Mouse (Mus musculus) liver, embryonic 13.5 days (tissue): ENCODE data around the gene Galk2. TPM values are rescaled to one million over a fixed set of nuclear protein-coding genes. Genes with fewer than 3 reads are reported as not detected.

Experiments
- ATAC-seq: fragments of 200-750 bp; cut with Nextera tagmentation; 2 replicates; pipeline ENCODE4 v1.8.0; 2017; ENCODE audit warnings: low read depth, mild to moderate bottlenecking, moderate number of reproducible peaks, moderate library complexity
- DNase-seq: peaks from one replicate; pipeline ENCODE4 v3.0.0; 2022
- H3K27ac ChIP-seq: fragments of 300-500 bp; sonication (generic); 2 replicates; pipeline ENCODE4 v1.5.1; 2015; ENCODE audit warnings: moderate library complexity, mild to moderate bottlenecking, inconsistent platforms
- H3K27me3 ChIP-seq: fragments of 300-500 bp; sonication (generic); 2 replicates; pipeline ENCODE4 v1.6.1; 2015; ENCODE audit warnings: mild to moderate bottlenecking, inconsistent platforms
- H3K36me3 ChIP-seq: fragments of 300-500 bp; sonication (generic); 2 replicates; pipeline ENCODE4 v1.6.1; 2015; ENCODE audit warnings: mild to moderate bottlenecking, inconsistent platforms
- H3K4me1 ChIP-seq: fragments of 300-500 bp; sonication (generic); replicated peaks from 2 replicates; pipeline ENCODE4 v1.6.1; 2015; ENCODE audit warnings: inconsistent platforms
- H3K4me2 ChIP-seq: fragments of 300-500 bp; sonication (generic); 2 replicates; pipeline ENCODE4 v1.6.1; 2015; ENCODE audit warnings: inconsistent platforms, mild to moderate bottlenecking, moderate library complexity
- H3K4me3 ChIP-seq: fragments of 300-500 bp; sonication (generic); replicated peaks from 2 replicates; pipeline ENCODE4 v1.5.1; 2015; ENCODE audit warnings: mild to moderate bottlenecking, inconsistent platforms
- H3K9ac ChIP-seq: fragments of 300-500 bp; sonication (generic); 2 replicates; pipeline ENCODE4 v1.6.1; 2015; ENCODE audit warnings: mild to moderate bottlenecking, inconsistent platforms
- H3K9me3 ChIP-seq: fragments of 300-500 bp; sonication (generic); replicated peaks from 2 replicates; pipeline ENCODE4 v1.6.1; 2016; ENCODE audit warnings: inconsistent platforms
- WGBS: fragments of 180-500 bp; shearing (Covaris S2); methylation state at CpG from one replicate; pipeline ENCODE4 v1.1.7; 2015; ENCODE audit not compliant: insufficient replicate concordance; 5-methylcytosine and 5-hydroxymethylcytosine counted together
- polyA plus RNA-seq: library from polyadenylated mRNA; unstranded; fragments of >200 nt; fragmentation: Nextera tagmentation; extraction: Ambion mirVana; gene quantifications from 2 replicates; pipeline ENCODE4 v1.2.1, GENCODE M21; 2015

Galk2 gene
- polyA plus RNA-seq, 1 experiment from 2014 or later = 11.2 TPM

- Histone ChIP-seq H3K4me2 (peak overlapping the region; percentile 47), H3K9me3 (no peaks in the 10 kb centered on the region), H3K4me3 (no peak overlapping the region), H3K4me1 (peaks cover 25% of the 10 kb centered on the region), H3K27me3 (no peaks in the 10 kb centered on the region), H3K36me3 (peaks cover 5% of the 10 kb centered on the region; the same call in 1 of the 2 replicates), H3K9ac (peak overlapping the region; percentile 46; the same call in 1 of the 2 replicates), H3K27ac (peak overlapping the region; percentile 94)
- 26% methylated on average over 6 of the region's 6 CpGs for WGBS
- ATAC-seq (peak; percentile 100), DNase-seq (peak; percentile 63)
Observed at GRCm38 (mm10) chr2:125900797-125901410, 42.0 kb downstream of the Galk2 start.

DNA sequence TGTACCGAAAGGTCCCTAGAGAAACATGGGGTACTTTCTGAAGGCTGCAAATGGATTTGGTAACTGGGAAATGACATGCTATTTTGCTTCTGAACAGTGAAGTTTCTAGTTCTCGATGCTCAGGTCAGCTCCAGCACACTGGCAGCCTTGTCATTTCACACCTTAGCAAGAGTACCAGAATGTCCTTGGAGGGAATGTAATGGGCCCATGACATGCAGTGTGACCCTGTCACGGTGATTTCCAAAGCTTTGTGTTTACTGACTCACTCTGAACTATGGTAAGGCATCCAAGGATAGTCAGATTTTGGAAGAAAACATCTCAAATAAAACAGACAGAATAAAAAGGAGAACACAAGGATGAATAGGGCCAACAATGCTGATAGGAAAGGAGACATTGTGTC, 42.5 kb downstream of the Galk2 start:
- ATAC-seq = peak; percentile 6; the same call in 1 of the 2 replicates
- no peak overlapping the region for H3K4me3 ChIP-seq
- peak overlapping the region; percentile 47 for H3K4me2 ChIP-seq
- WGBS = 71% methylated on average over 3 of the region's 3 CpGs
- H3K27me3 ChIP-seq = no peaks in the 10 kb centered on the region
- H3K4me1 ChIP-seq = peaks cover 25% of the 10 kb centered on the region
- H3K9ac ChIP-seq = peak overlapping the region; percentile 31; the same call in 1 of the 2 replicates
- peak overlapping the region; percentile 94 for H3K27ac ChIP-seq
- H3K36me3 ChIP-seq = peaks cover 5% of the 10 kb centered on the region; the same call in 1 of the 2 replicates
- no peak for DNase-seq
- no peaks in the 10 kb centered on the region for H3K9me3 ChIP-seq

DNA sequence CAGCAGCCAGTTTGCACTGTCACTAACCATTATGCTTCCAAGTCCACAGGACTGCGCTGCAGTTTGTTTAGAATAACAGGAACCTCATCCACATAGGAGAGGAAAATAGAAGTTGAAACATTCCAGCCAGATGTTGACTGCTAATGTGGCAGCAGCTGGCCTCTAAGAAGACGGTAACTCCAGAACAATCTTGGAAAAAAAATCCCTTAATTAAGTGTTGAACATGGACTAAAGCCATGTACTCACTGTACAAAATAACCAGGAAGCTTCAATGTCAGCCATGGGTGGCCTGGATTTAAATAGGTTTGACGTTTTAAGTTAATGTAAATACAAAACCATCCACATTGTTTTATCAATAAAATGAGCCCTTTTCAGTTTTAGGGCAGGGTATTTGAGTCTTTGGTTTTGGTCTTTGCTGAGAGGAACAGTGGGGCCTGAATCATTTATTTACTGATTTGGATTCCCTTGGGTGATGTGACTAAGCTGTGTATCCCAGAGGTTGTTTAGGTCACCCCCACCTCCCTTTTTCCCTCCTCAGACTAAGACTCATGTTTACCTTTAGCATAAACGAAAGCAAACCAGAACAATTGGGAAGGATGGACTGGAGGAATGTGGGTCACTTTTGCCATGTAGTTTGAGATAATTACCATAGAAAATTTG, 47.6 kb downstream of the Galk2 start:
- H3K9ac ChIP-seq = no peak overlapping the region
- peaks cover 21% of the 10 kb centered on the region for H3K4me1 ChIP-seq
- no peak for ATAC-seq
- no peaks in the 10 kb centered on the region for H3K36me3 ChIP-seq
- no peaks in the 10 kb centered on the region for H3K9me3 ChIP-seq
- DNase-seq = no peak
- no peak overlapping the region for H3K4me2 ChIP-seq
- WGBS = 86% methylated on average over 4 of the region's 4 CpGs
- H3K27me3 ChIP-seq = no peaks in the 10 kb centered on the region
- no peak overlapping the region for H3K27ac ChIP-seq
- H3K4me3 ChIP-seq = no peak overlapping the region

DNA sequence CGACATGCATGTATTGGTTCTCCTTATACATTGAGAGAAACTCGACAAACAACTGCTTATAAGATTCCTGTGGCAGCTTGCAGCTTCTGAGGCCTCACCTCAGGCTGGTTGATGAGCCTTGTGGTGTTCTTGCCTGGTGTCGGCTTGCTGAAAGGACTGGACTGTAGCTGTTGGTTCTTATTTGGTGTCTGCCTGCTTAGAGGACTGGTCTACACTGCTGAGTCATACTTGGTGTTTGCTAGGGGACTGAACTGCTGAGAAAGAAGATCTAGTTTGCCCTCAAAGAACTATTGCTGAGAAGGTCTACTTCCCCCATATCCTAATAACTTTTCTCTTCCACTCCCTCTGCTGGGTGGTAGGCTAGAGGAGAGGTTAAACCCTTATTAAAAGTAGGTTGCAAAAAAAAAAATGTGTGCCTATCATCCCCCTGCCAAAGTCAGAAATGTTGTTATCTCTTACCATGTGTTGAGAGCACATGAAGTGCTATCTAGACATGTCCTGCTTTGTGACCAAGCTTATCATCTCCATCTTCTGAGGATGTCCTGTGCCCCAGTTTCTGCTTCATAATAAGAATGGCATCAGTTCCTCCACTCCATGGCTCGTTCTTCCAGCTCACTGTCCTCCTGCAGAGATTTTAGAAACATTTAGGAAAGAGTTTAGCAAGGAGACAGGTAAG, 48.8 kb downstream of the Galk2 start:
- H3K27ac ChIP-seq = peak overlapping the region; percentile 71
- DNase-seq (peak; percentile 23), ATAC-seq (peak; percentile 89)
- no peak overlapping the region for H3K9ac ChIP-seq
- H3K36me3 ChIP-seq = no peaks in the 10 kb centered on the region
- H3K4me1 ChIP-seq = peaks cover 12% of the 10 kb centered on the region
- no peaks in the 10 kb centered on the region for H3K27me3 ChIP-seq
- no peaks in the 10 kb centered on the region for H3K9me3 ChIP-seq
- H3K4me3 ChIP-seq = no peak overlapping the region
- no peak overlapping the region; the same call in 1 of the 2 replicates for H3K4me2 ChIP-seq
- 64% methylated on average over 4 of the region's 4 CpGs for WGBS

- no peaks in the 10 kb centered on the region for H3K36me3 ChIP-seq
- H3K9ac ChIP-seq = no peak overlapping the region
- H3K27me3 ChIP-seq = no peaks in the 10 kb centered on the region
- H3K4me3 ChIP-seq = no peak overlapping the region
- H3K4me2 ChIP-seq = no peak overlapping the region
- no peaks in the 10 kb centered on the region for H3K4me1 ChIP-seq
- DNase-seq (no peak), ATAC-seq (no peak)
- WGBS = 16% methylated on average over 1 of the region's 1 CpGs
- H3K27ac ChIP-seq = no peak overlapping the region
- no peaks in the 10 kb centered on the region for H3K9me3 ChIP-seq
Observed at GRCm38 (mm10) chr2:125914167-125914566, 55.3 kb downstream of the Galk2 start.

GRCm38 (mm10) chr2:125914713-125915112, 55.8 kb downstream of the Galk2 start:
- no peak for DNase-seq
- Histone ChIP-seq H3K27me3 (no peaks in the 10 kb centered on the region), H3K4me3 (no peak overlapping the region), H3K9ac (no peak overlapping the region), H3K9me3 (no peaks in the 10 kb centered on the region), H3K4me2 (no peak overlapping the region), H3K27ac (no peak overlapping the region), H3K4me1 (no peaks in the 10 kb centered on the region), H3K36me3 (no peaks in the 10 kb centered on the region)
- ATAC-seq = no peak

DNA sequence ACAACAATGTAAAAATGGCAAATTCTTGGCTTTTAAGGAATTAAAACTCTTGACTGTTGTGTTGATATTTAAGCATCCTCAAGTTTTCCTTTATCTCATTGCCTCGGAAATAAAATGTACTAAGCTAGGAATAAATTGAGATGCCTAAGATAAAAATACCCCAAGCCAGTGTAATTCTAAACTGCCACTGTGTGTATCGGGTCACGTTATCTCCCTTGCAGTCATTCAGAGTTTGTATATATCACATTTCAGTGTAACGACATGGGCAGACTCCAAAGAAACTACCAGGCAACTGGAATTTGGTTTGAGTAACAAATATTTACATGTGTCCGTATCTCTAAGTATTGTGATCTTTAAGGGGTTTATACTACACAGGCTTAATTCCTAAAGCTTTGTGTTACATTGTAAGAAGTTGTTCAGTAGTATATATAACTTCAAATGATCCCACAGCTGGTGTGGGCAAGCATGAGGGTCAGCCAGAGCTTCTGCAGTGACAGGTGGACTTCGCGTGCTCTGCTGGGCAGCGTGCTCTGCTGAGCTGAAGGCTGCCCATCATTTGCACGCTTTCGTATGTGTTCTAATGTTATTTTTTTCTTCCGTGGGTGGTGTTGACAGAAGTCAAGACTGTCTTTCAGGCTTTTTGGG, 57.9 kb downstream of the Galk2 start:
- DNase-seq (no peak), ATAC-seq (no peak)
- H3K27me3 ChIP-seq = no peaks in the 10 kb centered on the region
- no peaks in the 10 kb centered on the region for H3K9me3 ChIP-seq
- no peak overlapping the region for H3K4me3 ChIP-seq
- no peak overlapping the region for H3K27ac ChIP-seq
- no peaks in the 10 kb centered on the region for H3K4me1 ChIP-seq
- 71% methylated on average over 11 of the region's 11 CpGs for WGBS
- no peak overlapping the region for H3K4me2 ChIP-seq
- no peak overlapping the region for H3K9ac ChIP-seq
- H3K36me3 ChIP-seq = no peaks in the 10 kb centered on the region

- H3K36me3 ChIP-seq = no peaks in the 10 kb centered on the region
- ATAC-seq (no peak), DNase-seq (no peak)
- no peaks in the 10 kb centered on the region for H3K9me3 ChIP-seq
- no peaks in the 10 kb centered on the region for H3K4me1 ChIP-seq
- no peak overlapping the region for H3K27ac ChIP-seq
- no peak overlapping the region for H3K9ac ChIP-seq
- H3K4me2 ChIP-seq = no peak overlapping the region
- 79% methylated on average over 3 of the region's 3 CpGs for WGBS
- H3K27me3 ChIP-seq = no peaks in the 10 kb centered on the region
- H3K4me3 ChIP-seq = no peak overlapping the region
Observed at GRCm38 (mm10) chr2:125917297-125917679, 58.4 kb downstream of the Galk2 start.

GRCm38 (mm10) chr2:125921273-125921672, 62.4 kb downstream of the Galk2 start:
- no peak overlapping the region for H3K4me2 ChIP-seq
- H3K36me3 ChIP-seq = no peaks in the 10 kb centered on the region
- DNase-seq (no peak), ATAC-seq (no peak)
- peaks cover 7% of the 10 kb centered on the region; the same call in 1 of the 2 replicates for H3K4me1 ChIP-seq
- WGBS = 69% methylated on average over 5 of the region's 5 CpGs
- no peaks in the 10 kb centered on the region for H3K9me3 ChIP-seq
- no peaks in the 10 kb centered on the region for H3K27me3 ChIP-seq
- no peak overlapping the region for H3K4me3 ChIP-seq
- no peak overlapping the region for H3K9ac ChIP-seq
- no peak overlapping the region for H3K27ac ChIP-seq

DNA sequence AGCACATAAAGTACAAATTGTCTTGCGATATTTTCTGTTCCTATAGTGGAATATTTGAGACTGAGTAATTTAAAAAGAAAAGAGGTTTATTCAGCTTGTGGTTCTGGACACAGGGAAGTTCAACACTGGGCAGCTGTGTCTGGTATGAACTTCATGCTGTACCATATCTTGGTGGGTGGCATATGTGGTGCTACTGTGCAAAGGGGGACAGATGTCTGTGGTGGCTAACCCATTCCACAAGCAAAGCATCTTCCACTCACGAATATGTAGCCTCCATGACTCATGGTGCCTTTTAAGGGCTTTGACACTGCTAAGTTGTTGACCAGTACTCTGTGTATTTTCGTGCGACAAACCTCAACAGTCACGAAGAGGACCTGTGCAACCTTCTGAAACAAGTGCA, 63.2 kb downstream of the Galk2 start:
- Histone ChIP-seq H3K27me3 (no peaks in the 10 kb centered on the region), H3K27ac (no peak overlapping the region), H3K4me2 (no peak overlapping the region), H3K36me3 (no peaks in the 10 kb centered on the region), H3K9ac (no peak overlapping the region), H3K9me3 (no peaks in the 10 kb centered on the region), H3K4me1 (peaks cover 7% of the 10 kb centered on the region; the same call in 1 of the 2 replicates), H3K4me3 (no peak overlapping the region)
- DNase-seq = no peak
- WGBS = 76% methylated on average over 5 of the region's 5 CpGs
- no peak for ATAC-seq

DNA sequence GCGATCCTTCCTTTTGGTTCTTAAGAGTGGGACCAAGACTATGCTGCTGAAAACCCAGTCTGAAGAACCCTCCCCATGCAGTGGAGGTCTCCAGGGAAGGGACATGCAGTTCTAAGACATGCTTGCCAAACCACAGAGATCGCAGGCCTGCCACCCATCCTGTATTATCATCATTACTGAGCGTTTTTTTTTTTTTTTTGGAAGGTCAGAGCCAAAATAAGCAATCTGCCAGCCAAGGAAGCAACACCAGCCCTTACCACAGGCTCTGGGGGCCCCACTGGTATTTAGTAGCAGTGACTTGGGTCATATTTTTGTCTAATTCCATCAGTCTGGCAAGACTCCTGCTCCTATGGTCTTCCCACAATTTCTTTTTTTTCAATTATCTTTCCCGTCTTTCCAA, 64.0 kb downstream of the Galk2 start:
- Histone ChIP-seq H3K27me3 (no peaks in the 10 kb centered on the region), H3K4me1 (peaks cover 7% of the 10 kb centered on the region; the same call in 1 of the 2 replicates), H3K4me3 (no peak overlapping the region), H3K27ac (no peak overlapping the region), H3K9me3 (no peaks in the 10 kb centered on the region), H3K36me3 (no peaks in the 10 kb centered on the region), H3K9ac (no peak overlapping the region), H3K4me2 (no peak overlapping the region)
- ATAC-seq = peak; percentile 54
- WGBS = 47% methylated on average over 4 of the region's 4 CpGs
- no peak for DNase-seq
